Mouse (Mus musculus): Measurements from ENCODE around the gene Ak7.

The Ak7 gene

DNA sequence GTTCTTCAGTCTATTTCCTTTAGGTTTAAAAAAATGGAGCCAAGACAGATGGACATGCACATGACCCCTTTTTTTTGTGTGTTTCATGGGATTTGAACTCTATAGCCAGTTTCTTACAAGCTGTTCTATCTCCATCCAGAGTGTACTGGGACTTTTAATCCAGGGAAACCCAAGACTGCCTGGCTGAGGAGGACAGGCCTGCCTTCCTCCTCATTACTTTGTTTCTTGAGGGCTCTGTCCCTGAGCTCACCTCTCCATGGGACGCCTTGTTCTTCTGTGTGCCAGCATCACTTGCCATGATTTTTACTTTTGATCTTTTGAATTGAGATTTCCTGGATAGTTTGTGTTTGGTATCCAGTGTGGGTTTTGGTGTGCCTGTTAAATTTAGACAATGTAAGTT, 80.3 kb downstream of the Ak7 start:
- no peak for DNase-seq (ENCODE audit: low read depth, low spot score)

DNA sequence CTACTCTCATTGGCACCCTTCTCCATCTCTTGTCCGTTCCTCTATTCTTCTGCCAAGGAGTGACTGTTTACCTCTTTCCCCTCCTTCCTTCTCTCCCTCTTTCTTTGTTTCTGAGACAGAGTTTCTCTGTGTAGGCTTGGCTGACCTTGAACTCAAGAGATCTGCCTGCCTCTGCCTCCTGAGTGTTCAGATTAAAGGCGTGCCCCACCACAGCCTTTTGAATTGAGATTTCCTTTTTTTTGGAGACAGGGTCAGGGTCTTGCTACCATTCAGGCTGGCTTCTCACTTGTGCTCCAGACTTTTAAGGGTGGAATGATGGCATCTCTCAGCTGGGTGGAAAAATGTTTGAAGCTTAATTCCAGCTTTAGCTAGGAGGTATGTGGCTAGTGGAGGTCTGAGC, 81.8 kb downstream of the Ak7 start:
- DNase-seq (ENCODE audit: low read depth, low spot score) = no peak

DNA sequence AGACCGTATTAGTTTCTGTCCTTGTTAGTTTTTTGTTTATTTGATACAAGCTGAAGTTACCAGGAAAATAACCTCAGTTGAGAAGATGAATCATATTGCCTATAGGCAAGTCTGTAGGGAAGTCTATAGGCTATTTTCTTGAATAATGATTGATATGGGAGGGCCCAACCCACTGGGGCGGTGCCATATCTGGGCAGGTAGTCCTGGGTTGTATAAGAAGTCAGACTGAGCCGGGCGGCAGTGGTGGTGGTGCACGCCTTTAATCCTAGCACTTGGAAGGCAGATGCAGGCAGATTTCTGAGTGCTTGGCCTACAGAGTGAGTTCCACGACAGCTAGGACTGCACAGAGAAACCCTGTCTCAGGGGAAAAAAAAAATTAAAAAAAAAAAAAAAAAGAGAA, 84.1 kb downstream of the Ak7 start:
- no peak for DNase-seq (ENCODE audit: low read depth, low spot score)

DNA sequence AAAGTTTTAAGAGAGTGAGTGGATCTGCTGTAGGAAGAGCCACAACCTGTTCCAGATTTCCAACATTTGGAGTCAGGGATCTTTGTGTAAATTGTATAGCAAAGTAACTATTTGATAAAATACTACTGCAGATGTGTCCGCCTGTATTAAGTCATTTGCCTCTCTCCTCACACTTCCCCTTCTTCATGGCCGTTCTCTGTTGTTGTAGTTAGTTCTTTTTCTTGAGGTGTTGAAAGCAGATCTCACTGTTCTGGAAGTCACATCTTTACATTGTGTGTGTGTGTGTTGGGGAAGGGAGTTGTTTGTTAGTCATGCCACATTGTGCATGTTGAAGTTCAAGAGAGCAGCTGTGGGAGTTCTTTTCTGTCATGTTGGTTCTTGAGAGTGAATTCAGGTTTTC, 89.1 kb downstream of the Ak7 start:
- DNase-seq (ENCODE audit: low read depth, low spot score) = no peak

DNA sequence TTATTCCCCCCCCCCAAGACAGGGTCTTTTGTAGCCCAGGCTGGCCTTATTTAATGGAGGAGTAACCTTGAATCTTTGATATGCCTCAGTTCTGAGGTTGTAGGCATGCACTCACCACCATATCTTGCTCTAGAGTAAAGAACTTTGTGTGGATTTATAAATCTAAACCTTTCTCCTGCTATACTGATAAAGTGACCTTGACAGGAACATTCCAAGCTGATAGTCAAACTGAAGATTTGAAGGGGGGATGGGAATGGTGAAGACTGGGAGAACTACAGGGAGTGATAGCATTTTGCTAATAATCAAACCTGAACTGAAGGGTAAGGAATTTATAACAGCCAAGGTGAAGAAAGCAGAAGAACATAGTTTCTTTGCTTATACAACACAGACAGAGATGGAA, 92.2 kb downstream of the Ak7 start:
- no peak for DNase-seq (ENCODE audit: low read depth, low spot score)

DNA sequence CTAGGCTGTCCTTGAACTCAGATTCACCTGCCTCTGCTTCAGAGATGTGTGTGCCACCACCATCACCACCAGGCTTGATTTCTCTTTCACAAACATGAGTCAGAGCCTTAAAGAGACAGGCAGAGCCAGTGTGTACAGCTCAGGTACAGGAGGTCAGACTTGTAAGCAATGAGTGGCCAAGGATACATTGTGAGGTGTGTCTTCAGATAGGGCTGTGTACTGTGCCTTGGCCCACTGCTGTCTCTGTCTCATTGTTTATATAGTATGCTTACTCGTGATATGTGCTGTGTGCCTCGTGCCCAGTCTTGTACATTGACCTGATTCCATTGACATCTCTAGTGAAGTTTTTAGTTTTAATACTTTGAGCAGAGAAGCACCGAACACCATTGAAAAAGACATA, 100.0 kb downstream of the Ak7 start:
- DNase-seq (ENCODE audit: low read depth, low spot score) = no peak

DNA sequence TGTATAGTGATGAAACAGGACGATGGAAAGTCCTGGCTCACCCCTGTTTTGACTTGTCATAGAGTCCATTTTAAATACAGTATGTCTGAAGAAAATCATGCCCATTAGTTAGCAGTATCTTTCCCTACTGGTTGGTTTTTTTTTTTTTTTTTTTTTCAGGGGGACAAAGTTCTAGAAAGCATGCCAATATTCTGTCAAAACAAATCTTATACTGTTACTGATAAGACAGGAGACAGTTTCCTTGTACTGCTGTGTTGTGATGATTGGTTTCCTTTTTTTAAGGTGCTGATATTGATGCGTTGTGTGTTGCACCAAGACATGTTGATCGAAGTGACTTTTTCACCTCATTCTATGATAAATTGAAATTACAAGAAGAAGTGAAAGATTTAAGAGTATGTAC, 100.4 kb downstream of the Ak7 start:
- DNase-seq (ENCODE audit: low read depth, low spot score) = no peak

DNA sequence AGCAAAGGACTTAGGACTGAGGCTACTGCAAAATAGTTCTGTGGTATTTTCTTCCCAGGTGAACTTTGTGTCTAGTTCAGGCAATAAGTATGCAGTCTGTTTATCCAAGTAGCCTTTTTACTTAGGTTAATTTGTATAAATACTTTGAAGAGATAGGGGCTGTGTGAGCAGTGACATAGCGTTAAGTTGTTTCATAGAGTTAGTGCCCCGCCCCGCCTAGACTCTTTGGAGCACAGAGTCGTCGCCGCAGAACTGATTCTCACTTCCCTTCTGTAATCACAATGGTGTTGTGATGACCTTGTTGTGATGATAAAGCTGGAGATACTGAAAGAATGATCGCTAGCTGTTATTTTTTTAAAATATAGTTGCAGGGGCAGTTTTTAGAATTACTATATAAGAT, 101.6 kb downstream of the Ak7 start:
- DNase-seq (ENCODE audit: low read depth, low spot score) = no peak

DNA sequence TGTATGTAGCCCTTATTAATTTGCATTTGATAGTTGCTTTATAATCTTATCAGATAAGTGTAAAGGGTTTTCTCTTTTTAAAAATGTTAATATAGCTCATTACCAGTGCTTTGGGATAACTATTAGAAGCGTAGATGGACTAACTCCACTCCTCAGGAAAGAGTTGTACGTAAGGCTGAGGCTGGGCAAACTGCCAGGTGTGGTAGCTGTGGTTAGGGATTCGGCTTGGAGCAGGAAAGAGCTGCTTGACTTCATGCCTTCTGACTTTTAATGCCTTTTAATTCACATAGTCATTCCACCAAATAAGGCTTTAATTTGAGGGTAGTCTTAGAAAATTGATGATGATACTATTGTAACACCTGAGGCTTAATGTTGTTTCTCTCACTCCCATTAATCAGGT, 103.2 kb downstream of the Ak7 start:
- peak; percentile 22 for DNase-seq (ENCODE audit: low read depth, low spot score)

DNA sequence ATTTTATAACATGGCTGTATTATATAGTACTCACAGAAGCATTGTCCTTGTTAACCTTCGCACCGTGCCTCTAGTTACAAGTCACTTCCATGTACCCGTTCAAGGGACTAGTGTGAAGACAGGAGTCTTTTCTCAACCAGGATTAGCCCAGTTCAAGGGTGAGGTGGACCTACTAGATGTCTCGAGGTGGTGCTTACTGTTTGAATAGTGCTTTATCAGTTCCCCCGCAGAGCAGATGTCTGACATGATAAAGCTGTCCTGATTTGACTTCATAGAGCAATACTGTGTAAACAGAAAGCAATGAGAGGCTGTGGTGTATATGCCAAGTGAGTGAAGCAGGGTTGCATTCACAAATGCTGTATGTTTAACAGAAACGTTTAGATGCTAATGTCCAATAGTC, 104.8 kb downstream of the Ak7 start:
- no peak for DNase-seq (ENCODE audit: low read depth, low spot score)

DNA sequence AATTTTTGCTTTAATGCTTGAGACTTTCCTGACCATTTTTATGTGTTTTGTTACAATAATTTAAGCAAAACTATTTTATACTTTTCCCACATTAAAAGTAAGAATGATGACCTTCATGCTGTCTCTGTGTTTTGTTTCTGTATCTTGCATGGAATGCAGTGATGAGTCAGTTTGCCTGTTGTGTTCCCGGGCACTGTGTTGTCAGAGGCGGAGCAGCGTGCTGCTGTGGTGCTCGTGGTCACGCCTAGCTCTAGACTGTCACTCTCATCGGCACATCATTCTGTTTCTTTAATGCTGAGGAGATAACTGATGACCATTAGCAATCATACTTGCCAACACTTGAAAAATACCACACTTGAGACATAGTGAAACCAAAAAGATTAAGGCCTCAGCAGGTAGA, 108.2 kb downstream of the Ak7 start:
- DNase-seq (ENCODE audit: low read depth, low spot score) = no peak

DNA sequence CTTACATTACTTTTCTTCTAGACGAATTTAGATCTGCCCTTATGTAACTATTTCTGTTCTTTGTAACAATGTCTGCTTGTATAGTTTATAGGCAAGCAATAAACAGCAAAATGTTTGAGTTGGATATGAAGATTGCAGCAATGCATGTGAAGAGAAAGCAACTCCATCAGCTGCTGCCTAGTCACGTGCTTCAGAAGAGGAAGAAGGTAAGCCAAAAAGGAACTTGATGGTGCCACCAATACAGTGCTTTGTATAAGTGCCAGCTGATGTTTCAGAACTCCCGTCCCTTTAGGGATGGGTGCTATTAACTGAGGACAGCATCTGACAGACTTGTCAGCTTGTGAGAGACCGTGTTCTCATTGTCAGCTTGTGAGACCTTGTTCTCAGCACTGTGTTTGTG, 117.7 kb downstream of the Ak7 start:
- DNase-seq (ENCODE audit: low read depth, low spot score) = no peak

DNA sequence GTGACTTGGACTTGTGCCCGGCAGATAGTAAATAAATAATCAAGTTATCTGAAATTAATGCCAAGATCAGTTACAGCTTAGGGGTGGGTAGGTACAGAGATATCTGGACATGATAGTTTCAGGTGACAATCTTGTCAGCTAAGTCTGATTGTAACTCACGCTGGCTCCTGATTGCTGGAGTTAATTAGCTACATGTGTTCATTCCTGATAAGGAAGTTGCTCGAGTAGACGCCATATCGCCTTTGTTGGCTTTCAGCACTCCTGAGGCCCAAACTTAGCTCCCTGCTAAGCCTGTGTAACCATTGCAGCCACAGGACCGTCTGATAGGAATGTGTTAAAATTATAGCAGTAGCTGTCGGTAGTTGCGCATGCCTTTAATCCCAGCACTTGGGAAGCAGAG, 119.0 kb downstream of the Ak7 start:
- no peak for DNase-seq (ENCODE audit: low read depth, low spot score)

DNA sequence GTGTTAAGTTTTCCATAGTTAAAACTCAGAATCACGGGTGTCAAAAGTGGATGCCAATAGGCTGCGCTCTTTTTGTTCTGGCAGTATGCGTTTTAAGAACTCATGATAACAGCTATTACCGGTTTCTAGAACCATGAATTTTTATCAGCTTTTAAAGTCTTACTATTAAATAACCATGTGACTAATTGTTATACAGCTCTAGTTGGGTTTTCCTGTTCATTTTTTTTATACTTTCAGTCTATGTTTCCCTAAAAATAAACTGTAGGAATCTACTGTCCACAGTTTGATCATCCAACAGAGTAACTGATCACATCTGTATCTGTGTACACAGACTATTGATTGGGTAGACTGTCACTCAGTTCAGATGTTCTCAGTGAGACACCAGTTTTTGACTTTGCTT, 119.5 kb downstream of the Ak7 start:
- no peak for DNase-seq (ENCODE audit: low read depth, low spot score)
